Mouse (Mus musculus) spleen, adult 2 months (tissue): ENCODE measurements at regions not wholly inside any gene's neighbourhood (a gene's known extent, or its start where the extent isn't known, plus 50 kb on each side); places are given as distances from the start of the nearest gene placed in this dataset.

Source experiments
- DNase-seq, 2 experiments: peaks; one replicate each; pipeline versions ENCODE4 v3.0.0 to v3.0.0-alpha.2; 2012 to 2021; ENCODE audit warnings: low spot score in 2 of 2, low read depth in 1 of 2
- H3K27ac ChIP-seq: fragments of 200-500 bp; 2 replicates; pipeline ENCODE4 v1.5.1; 2012; ENCODE audit warnings: low read length, inconsistent platforms; ENCODE audit not compliant: insufficient read depth
- H3K27me3 ChIP-seq: fragments of 200-500 bp; 2 replicates; pipeline ENCODE4 v1.6.1; 2012; ENCODE audit warnings: mild to moderate bottlenecking, moderate library complexity, low read length, inconsistent platforms; ENCODE audit not compliant: control insufficient read depth, insufficient read depth
- H3K36me3 ChIP-seq: fragments of 200-500 bp; 2 replicates; pipeline ENCODE4 v1.6.1; 2012; ENCODE audit warnings: mild to moderate bottlenecking, low read length, inconsistent platforms; ENCODE audit not compliant: control insufficient read depth, insufficient read depth
- H3K4me1 ChIP-seq: fragments of 200-500 bp; 2 replicates; pipeline ENCODE4 v1.6.1; 2011; ENCODE audit warnings: inconsistent platforms; ENCODE audit not compliant: control insufficient read depth, insufficient read depth, insufficient read length
- H3K4me3 ChIP-seq: fragments of 200-500 bp; 2 replicates; pipeline ENCODE4 v1.5.1; 2011; ENCODE audit warnings: mild to moderate bottlenecking, inconsistent platforms; ENCODE audit not compliant: insufficient read depth, insufficient read length; ENCODE audit errors: extremely low read depth
- CTCF ChIP-seq: fragments of 200-500 bp; IDR thresholded peaks from 2 replicates; pipeline ENCODE4 v1.5.1; 2011; ENCODE audit warnings: mild to moderate bottlenecking, inconsistent platforms; ENCODE audit not compliant: insufficient read depth, insufficient read length, insufficient replicate concordance; ENCODE audit errors: extremely low read depth
- POLR2A ChIP-seq: fragments of 200-500 bp; IDR thresholded peaks from 2 replicates; pipeline ENCODE4 v1.6.1; 2011; ENCODE audit warnings: low read depth, low read length, inconsistent platforms
- WGBS: fragments of 180-500 bp; shearing (Covaris S2); methylation state at CpG from one replicate; pipeline ENCODE4 v1.1.7; 2018; 5-methylcytosine and 5-hydroxymethylcytosine counted together

DNA sequence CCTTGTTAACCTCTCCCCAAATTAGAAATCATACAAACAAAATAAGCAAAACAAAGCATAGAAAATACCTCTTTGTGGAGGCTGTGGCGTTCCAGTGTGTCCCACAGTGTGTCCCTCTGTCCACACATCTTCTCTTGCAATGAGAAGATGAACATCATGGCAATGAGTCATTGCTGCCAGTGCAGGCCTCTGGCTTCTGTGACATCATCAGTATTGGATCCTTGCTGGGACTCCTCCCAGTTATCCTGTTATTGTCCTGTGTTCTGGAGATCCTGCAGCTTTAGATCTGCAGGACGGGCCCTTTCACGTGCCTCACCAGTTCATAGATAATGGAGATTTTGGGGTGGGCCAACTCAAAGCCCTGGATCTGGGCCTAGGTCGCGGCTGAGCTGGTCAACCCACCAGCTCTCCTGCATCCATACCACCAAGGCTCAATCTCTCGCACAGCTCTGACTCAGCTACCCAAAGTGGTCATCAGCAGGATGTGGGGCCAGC, 80.9 kb downstream of the Tmem212 start:
- no peak for DNase-seq
- 88% methylated on average over 6 of the region's 6 CpGs for WGBS
- Histone ChIP-seq H3K36me3 (no peaks in the 10 kb centered on the region), H3K27ac (no peak overlapping the region), H3K27me3 (no peaks in the 10 kb centered on the region), H3K4me3 (no peak overlapping the region), H3K4me1 (no peaks in the 10 kb centered on the region)
- no peak for TF ChIP-seq POLR2A
- TF ChIP-seq CTCF: no peak

DNA sequence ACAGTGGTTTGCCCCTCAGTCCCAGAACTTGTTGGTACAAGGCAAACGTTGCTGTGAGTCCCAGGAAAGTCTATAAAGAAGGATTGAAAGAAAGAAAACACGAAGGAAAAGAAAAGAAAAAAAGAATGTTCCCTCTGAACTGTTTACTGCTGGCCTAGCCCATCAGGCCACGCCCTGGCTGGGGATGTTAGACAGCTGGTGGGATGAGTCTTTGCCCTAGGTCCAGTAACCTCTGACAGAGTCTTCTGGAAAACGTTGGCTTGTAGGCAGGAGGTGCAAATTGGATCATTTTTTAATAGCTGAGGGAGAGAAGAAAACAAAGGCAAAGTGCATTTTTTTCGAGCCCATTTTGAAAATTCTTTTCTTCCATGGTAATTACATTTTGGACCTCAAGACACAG, 91.9 kb downstream of the Tmem212 start:
- no peaks in the 10 kb centered on the region for H3K27me3 ChIP-seq
- H3K36me3 ChIP-seq: no peaks in the 10 kb centered on the region
- WGBS: 73% methylated on average over 5 of the region's 5 CpGs
- no peak for DNase-seq
- TF ChIP-seq POLR2A: no peak
- no peak overlapping the region for H3K27ac ChIP-seq
- no peaks in the 10 kb centered on the region for H3K4me1 ChIP-seq
- no peak overlapping the region for H3K4me3 ChIP-seq

DNA sequence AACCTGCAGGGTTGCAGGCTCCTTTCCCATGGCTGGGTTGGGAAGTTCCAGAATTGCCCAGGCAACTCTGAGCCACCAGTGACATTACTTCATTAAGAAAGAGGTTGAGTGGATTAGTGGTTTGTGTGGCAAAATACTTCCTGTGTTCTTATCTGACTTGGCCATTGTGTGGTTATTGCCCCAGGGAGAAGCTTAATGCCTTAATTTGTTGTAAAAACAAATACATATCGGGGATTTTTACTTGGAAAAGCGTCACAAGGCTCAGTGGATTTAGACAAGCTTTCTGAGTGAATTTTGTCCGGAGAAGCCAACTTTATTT, 80.5 kb upstream of the Fndc3b start:
- Histone ChIP-seq H3K4me1 (no peaks in the 10 kb centered on the region), H3K4me3 (no peak overlapping the region), H3K27ac (no peak overlapping the region), H3K36me3 (no peaks in the 10 kb centered on the region), H3K27me3 (no peaks in the 10 kb centered on the region)
- TF ChIP-seq POLR2A: no peak
- TF ChIP-seq CTCF: no peak
- WGBS: 40% methylated on average over 3 of the region's 3 CpGs
- no peak for DNase-seq

DNA sequence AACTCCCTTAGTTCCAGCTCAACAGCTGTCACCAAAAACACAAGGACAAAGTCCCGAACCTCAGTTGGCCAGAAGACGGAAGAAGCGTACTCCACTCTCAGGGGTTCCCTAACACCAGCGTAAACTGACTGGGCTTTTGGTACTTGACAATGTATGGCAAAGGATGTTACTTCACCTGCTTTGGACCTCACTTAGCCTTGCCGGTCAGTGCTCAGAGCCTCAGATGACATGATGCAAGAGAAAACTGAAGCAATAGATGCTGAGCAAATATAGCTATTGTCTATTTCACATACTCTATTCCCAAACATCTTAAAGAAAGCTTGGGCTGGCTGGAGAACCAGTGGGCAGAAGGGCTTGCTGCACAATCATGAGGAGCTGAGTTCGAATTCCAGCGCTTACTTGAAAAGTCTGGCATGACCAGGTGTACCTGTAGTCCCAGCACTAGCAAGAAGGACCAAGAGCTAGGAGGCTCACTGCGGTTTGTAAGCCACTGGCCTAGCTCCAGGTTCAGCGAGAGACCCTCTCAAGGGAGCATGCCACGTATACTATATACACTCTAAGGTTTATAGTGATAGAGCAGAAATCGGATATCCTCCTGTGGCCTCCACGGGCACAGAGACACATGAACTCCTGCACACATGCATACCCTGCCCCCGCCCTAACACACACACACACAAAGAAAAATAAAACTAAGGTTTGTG, 80.0 kb upstream of the Fndc3b start:
- TF ChIP-seq CTCF: no peak
- TF ChIP-seq POLR2A: no peak
- WGBS: 75% methylated on average over 13 of the region's 13 CpGs
- Histone ChIP-seq H3K4me1 (no peaks in the 10 kb centered on the region), H3K4me3 (no peak overlapping the region), H3K27me3 (no peaks in the 10 kb centered on the region), H3K27ac (no peak overlapping the region), H3K36me3 (no peaks in the 10 kb centered on the region)
- no peak for DNase-seq

DNA sequence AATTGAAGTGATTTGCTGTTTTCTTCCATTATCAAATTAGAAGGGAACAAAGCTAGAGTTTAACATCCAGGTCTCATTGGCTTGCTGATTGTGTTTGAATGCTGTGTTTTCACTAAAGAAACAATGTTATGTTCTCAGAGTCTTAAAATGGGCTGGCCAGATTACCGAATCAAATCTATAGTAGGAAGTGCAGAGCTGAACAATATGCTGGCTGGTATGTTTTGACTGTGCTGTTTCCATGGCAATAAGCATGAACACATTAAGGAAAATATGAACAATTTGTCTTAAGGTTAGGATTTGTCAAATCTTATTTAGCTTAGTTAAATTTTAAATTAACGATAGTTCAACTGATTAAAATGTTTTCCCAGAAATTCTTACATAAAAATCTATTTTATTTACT, 72.8 kb upstream of the Fndc3b start:
- Histone ChIP-seq H3K4me1 (no peaks in the 10 kb centered on the region), H3K36me3 (no peaks in the 10 kb centered on the region), H3K27ac (no peak overlapping the region), H3K4me3 (no peak overlapping the region), H3K27me3 (no peaks in the 10 kb centered on the region)
- WGBS: 87% methylated on average over 2 of the region's 2 CpGs
- DNase-seq: no peak
- TF ChIP-seq CTCF (no peak), POLR2A (no peak)

DNA sequence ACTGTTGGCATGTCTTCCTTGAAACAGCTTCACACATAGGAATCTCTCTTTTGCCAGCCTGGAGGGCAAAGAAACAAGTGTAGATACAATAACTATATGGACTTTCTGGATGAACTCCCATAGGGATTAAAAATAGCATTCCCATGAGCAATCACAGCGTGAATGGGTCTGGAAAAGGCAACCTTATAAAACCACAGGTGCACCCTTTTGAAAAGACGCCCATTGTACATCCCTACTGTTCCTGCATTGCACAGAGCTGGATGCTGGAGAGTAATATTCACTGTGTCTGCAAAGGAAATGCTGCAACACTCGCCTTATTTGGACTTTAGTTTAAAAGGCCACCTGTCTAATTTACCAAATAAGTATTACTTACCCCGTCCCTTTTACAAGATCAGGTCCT, 72.4 kb upstream of the Fndc3b start:
- Histone ChIP-seq H3K4me3 (no peak overlapping the region), H3K27ac (no peak overlapping the region), H3K27me3 (no peaks in the 10 kb centered on the region), H3K4me1 (no peaks in the 10 kb centered on the region), H3K36me3 (no peaks in the 10 kb centered on the region)
- TF ChIP-seq POLR2A (no peak), CTCF (no peak)
- 83% methylated on average over 4 of the region's 4 CpGs for WGBS
- DNase-seq: no peak

DNA sequence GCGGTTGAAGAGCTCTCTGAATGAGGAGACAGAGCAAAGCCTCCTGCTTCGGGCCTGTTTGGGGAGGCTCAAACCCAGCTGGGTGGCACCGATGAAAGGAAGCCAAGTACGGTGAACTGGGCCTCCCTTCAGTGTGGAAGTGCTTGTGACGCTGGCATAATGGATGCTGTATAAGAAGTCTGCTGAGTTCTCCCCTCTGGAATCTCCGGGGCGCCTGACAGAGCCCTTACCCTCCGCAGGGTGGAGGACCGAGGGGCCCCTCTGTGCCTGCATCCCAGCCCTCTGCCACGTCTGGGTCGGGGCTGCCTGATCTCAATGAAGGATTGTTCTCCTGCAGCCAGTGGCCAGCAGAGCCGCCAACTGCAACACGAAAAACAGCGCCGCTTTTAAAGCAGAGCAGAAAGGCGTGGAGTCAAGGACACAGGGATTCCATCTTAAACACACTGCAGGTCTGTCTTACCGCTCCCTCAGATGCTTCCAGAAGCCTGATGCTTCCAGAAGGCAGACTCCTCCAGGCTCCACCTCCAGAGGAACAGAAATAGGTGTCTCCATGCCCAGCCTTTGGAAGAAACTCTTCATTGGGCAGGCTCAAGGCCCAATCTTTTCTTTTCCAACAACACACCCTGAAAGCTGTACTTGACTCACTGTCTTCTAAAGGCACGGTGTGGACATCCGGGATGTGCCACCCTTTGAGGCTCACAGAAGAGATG, 71.1 kb upstream of the Fndc3b start:
- TF ChIP-seq CTCF: no peak
- no peak for TF ChIP-seq POLR2A
- Histone ChIP-seq H3K36me3 (no peaks in the 10 kb centered on the region), H3K4me1 (no peaks in the 10 kb centered on the region), H3K27me3 (no peaks in the 10 kb centered on the region), H3K4me3 (no peak overlapping the region), H3K27ac (no peak overlapping the region)
- WGBS: 84% methylated on average over 19 of the region's 19 CpGs
- DNase-seq: no peak
